Mouse (Mus musculus) ovary, postnatal 14 days (tissue): ENCODE measurements around the gene Mroh2a.

Experiments used
- DNase-seq: peaks from one replicate; pipeline ENCODE4 v3.0.0; 2022; ENCODE audit warnings: low spot score

Mroh2a gene

GRCm38 (mm10) chr1:88258881-88259642, 32.3 kb downstream of the Mroh2a start:
- DNase-seq = peak; percentile 78

- DNase-seq = no peak
Measured at GRCm38 (mm10) chr1:88259643-88260024, 32.8 kb downstream of the Mroh2a start.

GRCm38 (mm10) chr1:88260114-88260513, 33.3 kb downstream of the Mroh2a start:
- DNase-seq = no peak

GRCm38 (mm10) chr1:88260604-88261377, 34.0 kb downstream of the Mroh2a start:
- no peak for DNase-seq

DNA sequence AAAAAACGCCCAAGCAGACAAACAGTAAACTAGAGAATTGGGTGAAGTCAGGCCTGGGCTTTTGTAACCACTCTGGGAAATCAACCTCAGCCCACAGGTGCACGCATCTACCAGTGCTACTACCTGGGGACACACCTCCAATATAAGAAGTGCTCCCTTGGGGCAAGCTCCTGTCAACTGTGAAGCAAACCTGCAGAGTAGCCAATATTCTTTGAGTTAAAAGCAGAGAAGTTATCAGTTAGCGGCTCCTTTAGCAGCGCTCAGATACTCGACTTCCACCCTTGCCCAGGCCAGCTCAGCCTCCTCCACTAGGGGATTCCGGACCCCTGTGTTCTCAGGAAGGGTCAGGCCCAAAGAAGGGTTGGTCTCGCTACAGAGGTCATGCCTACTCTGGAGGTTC, 34.9 kb downstream of the Mroh2a start:
- no peak for DNase-seq

GRCm38 (mm10) chr1:88262255-88262654, 35.5 kb downstream of the Mroh2a start:
- DNase-seq = peak; percentile 80

GRCm38 (mm10) chr1:88262961-88263360, 36.2 kb downstream of the Mroh2a start:
- no peak for DNase-seq

- DNase-seq = no peak
Measured at GRCm38 (mm10) chr1:88263778-88264177, 37.0 kb downstream of the Mroh2a start.

GRCm38 (mm10) chr1:88264237-88264868, 37.6 kb downstream of the Mroh2a start:
- DNase-seq = no peak

DNA sequence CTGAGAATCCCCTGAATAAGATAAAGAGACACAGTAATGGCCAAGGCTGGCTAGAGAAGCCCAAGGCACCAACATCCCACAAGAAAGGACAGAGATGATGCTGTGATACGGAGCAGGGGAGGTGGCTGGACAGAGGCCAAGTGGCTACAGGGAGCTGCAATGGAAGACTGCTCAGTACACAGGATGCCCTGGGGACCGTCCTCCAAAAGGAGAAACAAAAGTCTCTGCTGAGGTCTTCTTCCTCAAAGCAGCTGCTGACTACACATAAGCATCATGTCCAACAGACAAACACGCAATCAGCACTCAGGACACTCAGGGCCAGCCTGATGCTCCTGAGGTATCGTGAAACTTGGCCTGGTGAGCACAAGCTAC, 38.1 kb downstream of the Mroh2a start:
- DNase-seq = no peak

GRCm38 (mm10) chr1:88266123-88266522, 39.3 kb downstream of the Mroh2a start:
- no peak for DNase-seq

GRCm38 (mm10) chr1:88267489-88267888, 40.7 kb downstream of the Mroh2a start:
- no peak for DNase-seq

DNA sequence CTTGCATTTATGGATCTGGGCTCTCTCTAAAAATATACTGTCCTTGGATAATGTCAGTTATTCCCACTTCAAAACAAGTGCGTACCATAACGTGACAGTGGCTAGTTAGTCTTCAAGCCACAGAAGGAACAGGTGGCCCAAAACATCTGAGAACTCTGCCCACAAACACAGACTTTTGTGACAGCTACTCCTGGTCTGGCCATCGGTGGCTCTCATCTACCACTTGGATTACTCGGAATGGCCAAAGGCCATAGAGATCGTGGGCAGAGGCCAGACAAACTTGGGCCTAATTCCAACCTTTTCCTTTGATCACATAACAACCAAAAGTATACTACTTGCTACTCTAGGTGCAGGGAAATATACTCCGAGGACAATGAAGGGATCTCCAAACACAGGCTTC, 41.3 kb downstream of the Mroh2a start:
- no peak for DNase-seq

DNA sequence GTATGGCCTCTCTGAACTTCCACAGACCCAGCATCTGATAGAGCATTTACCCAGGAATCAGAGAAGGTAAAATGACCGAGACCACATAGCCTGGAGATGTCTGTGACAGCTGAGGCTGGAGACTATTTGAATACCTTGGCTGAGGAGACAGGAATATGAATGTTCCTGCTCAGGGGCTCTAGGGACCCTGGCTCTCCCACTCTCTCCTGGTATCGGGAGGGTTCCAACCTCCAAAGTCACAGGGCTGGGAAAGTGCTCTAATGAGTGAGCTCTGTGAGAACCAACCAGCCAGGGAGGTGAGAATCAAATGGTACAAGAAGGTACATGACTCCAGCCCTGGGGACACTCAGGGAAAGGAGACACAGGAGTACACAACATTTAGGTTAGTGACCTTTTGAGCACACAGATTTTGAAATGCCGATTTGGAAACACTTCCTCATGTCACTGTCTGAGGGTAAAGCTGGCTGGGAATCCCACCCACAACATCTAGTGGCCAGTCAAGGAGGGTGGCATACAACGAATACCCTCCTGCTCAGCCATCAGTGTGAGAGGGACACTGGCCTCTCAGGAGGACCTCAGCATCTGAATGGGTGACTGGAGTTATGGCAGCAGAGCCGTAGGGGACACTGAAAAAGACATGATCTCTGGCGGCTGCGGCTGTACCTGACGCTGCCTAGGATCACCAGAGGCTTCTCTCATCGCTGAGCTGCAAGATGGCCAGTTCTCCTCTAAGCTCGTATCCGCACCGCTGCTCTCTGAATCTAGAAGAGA, 42.9 kb downstream of the Mroh2a start:
- DNase-seq = no peak

DNA sequence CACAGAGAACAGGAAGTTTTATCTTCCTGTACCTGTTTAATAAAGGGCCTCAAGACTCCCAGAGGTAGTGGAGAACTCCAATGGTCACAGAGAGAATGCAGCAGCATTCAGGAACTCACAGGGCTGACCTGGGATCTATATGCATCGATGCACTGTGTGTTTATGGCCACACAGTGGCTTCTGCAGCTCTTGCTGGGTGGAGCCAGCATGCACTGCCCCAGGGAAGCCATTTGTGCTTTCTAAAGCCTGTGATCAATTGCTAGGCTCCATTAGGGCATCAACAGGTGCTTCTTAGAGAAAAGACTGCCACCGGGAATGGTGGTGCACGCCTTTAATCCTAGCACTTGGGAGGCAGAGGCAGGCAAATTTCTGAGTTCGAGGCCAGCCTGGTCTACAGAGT, 46.1 kb downstream of the Mroh2a start:
- no peak for DNase-seq

- no peak for DNase-seq
Measured at GRCm38 (mm10) chr1:88273326-88273725, 46.5 kb downstream of the Mroh2a start.

DNA sequence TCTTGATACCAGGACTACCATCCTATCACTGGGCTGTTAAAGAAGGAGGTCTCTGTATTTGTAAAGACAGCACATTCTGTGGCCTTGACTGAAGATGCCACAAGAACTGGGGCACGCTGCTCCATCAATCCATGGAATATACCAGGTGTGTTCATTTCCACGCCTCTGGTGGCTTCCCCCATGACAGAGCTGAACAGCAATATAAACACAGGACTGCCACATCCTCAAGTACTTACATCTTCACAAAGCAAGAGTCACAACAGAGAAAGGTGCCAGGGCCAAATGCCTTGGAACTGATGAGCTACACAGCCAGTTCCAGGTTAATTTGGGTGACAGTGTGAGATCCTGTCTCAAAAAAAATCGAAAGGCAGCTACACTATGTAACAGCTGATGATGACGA, 47.0 kb downstream of the Mroh2a start:
- no peak for DNase-seq

DNA sequence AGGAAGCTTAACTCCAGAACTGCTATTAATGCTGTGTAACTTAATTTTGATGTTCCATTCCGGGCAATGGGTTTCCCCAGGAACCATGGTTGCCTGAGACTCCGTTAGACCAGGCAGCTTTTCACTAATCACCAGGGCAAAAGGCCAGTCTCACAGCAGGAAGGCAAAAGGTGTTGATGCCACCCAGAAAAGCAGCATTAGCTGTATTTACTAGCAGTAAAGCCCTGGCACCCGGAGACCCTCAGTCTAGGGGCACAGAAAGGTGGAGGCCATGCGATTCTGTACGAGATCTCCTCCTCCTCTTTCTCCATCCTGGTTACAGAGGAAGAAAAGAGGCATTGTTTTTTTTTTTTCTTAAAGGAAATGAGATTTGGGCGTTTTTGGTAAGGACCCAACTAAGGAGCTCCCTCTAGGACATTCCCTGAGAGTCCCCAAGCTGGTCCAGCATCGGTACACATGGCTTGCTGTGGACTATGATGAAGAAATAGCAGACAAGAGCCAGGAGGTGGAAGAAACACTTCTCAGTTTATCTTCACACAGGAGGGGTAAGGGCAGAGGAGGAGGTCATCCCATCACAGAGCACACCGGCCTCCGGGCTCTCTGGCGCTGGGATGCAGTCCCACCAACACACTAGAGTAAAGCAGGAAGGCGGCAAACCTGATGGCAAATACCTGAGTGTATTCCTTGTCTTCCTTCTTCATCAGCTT, 47.7 kb downstream of the Mroh2a start:
- DNase-seq = no peak

- no peak for DNase-seq
Measured at GRCm38 (mm10) chr1:88275078-88275680, 48.4 kb downstream of the Mroh2a start.

DNA sequence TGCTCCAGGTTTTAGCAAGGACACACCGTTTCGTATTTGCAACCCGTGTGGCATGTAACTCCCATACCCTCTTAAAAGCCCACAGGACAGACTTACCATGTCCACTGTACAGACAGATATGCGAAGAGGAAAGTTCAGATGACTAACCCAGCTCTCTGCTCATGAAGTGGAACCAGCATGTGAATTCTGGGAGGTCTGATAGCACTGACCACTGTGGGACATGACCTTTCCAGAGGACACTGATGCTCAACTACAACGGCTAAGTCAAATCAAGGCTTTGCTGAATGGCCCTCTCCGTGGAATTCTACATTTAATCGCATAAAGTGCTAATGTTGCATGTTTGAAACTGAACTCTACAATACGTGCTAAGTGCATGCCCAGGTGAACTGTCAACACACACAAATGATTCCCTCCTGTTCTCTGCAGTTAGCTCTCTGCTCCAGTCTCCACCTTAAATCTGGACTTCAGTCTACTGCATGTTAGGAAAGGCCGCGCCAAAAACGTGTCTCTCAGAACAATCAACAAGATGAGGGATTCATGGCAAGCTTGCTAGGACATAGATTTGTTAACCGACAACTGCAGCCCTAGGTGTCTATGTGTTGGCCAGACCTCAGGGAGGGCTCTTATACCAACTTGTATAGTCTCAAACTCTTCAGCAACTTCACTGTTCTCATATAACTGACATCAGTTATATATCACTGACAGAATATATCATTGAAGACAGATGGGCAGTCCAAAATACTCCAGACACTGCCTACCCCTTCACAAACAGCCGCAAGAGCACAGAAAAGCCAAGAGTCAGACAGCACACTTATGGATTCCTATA, 49.1 kb downstream of the Mroh2a start:
- no peak for DNase-seq
